Mouse (Mus musculus): ENCODE measurements around the gene Gm266.

Gene Gm266

DNA sequence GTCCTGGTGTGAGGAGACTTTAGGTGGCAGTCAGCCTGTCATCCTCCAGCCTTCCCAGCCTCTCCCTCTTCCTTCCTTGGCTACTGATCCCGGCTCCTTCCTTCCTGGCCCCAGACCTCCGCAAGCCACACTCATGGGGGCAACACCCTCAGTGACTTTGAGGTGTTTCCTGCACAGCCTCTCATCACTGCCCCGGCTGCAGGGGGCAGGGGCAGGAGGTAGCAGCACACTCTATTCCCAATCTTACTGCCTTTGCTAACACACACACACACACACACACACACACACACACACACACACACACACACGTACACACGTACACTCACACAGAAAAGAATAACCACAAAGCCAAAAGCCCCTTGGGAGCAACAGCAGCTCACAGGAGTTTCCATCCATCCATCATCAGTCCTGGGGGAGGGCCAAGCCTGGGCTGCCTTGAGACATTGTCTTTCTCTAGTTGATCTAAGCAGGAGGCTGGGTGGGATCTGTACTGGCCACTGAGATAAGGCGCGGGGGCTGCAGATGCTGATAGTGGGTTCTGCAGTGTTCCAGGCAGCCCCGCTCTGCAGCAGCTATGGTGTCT lies 50.8 kb downstream of the Gm266 start:
- CTCF ChIA-PET: no interaction called here
